11 mouse cellular contexts compared by ENCODE assay signal in the genomic region with DNA sequence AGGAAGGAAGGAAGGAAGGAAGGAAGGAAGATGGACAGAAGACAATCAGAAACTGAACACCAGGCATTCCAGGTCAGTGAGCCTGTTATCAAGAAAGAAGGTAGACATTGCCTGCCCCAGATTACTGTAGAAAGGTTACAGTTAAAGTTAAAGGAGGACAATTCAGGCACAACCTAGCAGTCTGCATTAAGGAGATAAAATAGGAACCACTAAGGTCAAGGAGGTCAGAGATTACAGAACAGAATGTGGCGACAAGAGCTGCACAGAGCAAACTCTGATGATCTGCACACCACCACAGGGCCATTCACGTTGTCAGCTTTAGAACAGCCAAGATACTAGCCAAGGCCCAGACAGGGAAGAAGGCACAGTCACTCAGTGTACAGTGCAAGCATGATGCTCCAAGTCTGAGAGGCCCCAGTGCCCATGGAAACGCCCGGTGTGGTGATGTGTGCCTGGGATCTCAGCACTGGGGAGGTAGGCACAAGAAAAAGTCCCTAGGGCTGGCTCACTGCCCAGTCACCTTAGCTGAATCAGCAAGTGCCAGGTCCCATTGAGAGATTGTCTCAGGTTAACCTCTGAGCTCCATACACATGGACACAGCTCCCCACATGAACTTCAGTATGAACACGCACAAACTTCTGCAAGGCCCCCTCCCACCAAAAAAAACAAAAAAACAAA. TPM values are rescaled to one million over a fixed set of nuclear protein-coding genes. Genes with fewer than 3 reads are reported as not detected.
DNase-seq lines count a peak whose midpoint lies in the region; ATAC-seq lines count a peak whose summit lies in the region.
"Had no signal": no experiment of that assay in that cellular context is flagged by ENCODE, and none has a peak within 500 bp of the region (broad histone marks: within the 10 kb centered on the region; RNA-seq: fewer than 3 reads in every experiment).

No protein-coding gene starts in this region.

- H3K9ac ChIP-seq in liver, embryonic 13.5 days, result no peak overlapping the region
- H3K9ac ChIP-seq in hindbrain, embryonic 16.5 days (ENCODE audit: low read depth, low read length), result no peak overlapping the region
- H3K9ac ChIP-seq: heart, embryonic 13.5 days; lung, embryonic 15.5 days had no signal

- no peak overlapping the region for H3K4me2 ChIP-seq in liver, embryonic 13.5 days
- H3K4me2 ChIP-seq in hindbrain, embryonic 16.5 days (ENCODE audit: low read length), result no peak overlapping the region
- H3K4me2 ChIP-seq: heart, embryonic 13.5 days; lung, embryonic 15.5 days had no signal

- no peak overlapping the region for H3K4me3 ChIP-seq in liver, embryonic 13.5 days (replicated peaks)
- no peak overlapping the region for H3K4me3 ChIP-seq in hindbrain, embryonic 16.5 days (ENCODE audit: low read length)
- no peak overlapping the region for H3K4me3 ChIP-seq in limb, embryonic 10.5 days
- H3K4me3 ChIP-seq: heart, embryonic 13.5 days; lung, embryonic 15.5 days had no signal

- WGBS in liver, embryonic 13.5 days (ENCODE audit: insufficient replicate concordance), result 54% methylated on average over 5 of the region's 5 CpGs
- 92% methylated on average over 5 of the region's 5 CpGs for WGBS in hindbrain, embryonic 16.5 days
- WGBS in limb, embryonic 10.5 days, result 91% methylated on average over 5 of the region's 5 CpGs

- H3K27ac ChIP-seq in liver, embryonic 13.5 days, result no peak overlapping the region; the same call in 1 of the 2 replicates
- H3K27ac ChIP-seq in hindbrain, embryonic 16.5 days (ENCODE audit: low read depth, low read length), result no peak overlapping the region
- H3K27ac ChIP-seq in limb, embryonic 10.5 days, result no peak overlapping the region
- H3K27ac ChIP-seq: heart, embryonic 13.5 days; lung, embryonic 15.5 days had no signal

- peaks cover 35% of the 10 kb centered on the region for H3K36me3 ChIP-seq in liver, embryonic 13.5 days
- peaks cover 5% of the 10 kb centered on the region; the same call in 1 of the 2 replicates for H3K36me3 ChIP-seq in hindbrain, embryonic 16.5 days (ENCODE audit: control insufficient read depth, insufficient read depth, low read length)
- peaks cover 74% of the 10 kb centered on the region for H3K36me3 ChIP-seq in limb, embryonic 10.5 days

- peak; percentile 83 for ATAC-seq in common myeloid progenitor, adult 5-6 weeks (replicated peaks; ENCODE audit: low read depth, poor library complexity, severe bottlenecking)
- ATAC-seq in liver, embryonic 13.5 days (ENCODE audit: low read depth), result peak; percentile 93
- ATAC-seq in hindbrain, embryonic 16.5 days, result no peak
- ATAC-seq: forebrain, embryonic 16.5 days had no signal

- no peaks in the 10 kb centered on the region for H3K9me3 ChIP-seq in liver, embryonic 13.5 days (replicated peaks)
- no peaks in the 10 kb centered on the region for H3K9me3 ChIP-seq in hindbrain, embryonic 16.5 days (ENCODE audit: control insufficient read depth, low read length)
- no peaks in the 10 kb centered on the region for H3K9me3 ChIP-seq in limb, embryonic 10.5 days (replicated peaks)
- H3K9me3 ChIP-seq: heart, embryonic 13.5 days; lung, embryonic 15.5 days had no signal

- peak; percentile 7 for DNase-seq in gastrocnemius, postnatal 25 days
- DNase-seq in gastrocnemius, postnatal 4 days (ENCODE audit: low spot score in 2 of 2), result no peak
- peak; percentile 17 for DNase-seq in 416B (ENCODE audit: low read depth)
- peak; percentile 41 for DNase-seq in liver, embryonic 13.5 days
- no peak for DNase-seq in lung, postnatal 36 days
- DNase-seq in limb, embryonic 10.5 days (ENCODE audit: low spot score), result no peak

- H3K4me1 ChIP-seq in liver, embryonic 13.5 days (replicated peaks), result peaks cover 11% of the 10 kb centered on the region
- H3K4me1 ChIP-seq in hindbrain, embryonic 16.5 days (ENCODE audit: control insufficient read depth, insufficient read depth, low read depth, low read length), result no peaks in the 10 kb centered on the region
- no peaks in the 10 kb centered on the region for H3K4me1 ChIP-seq in limb, embryonic 10.5 days
- H3K4me1 ChIP-seq: lung, embryonic 15.5 days had no signal

- H3K27me3 ChIP-seq in liver, embryonic 13.5 days, result no peaks in the 10 kb centered on the region
- no peaks in the 10 kb centered on the region for H3K27me3 ChIP-seq in hindbrain, embryonic 16.5 days (replicated peaks; ENCODE audit: control insufficient read depth, insufficient read depth, low read length)
- H3K27me3 ChIP-seq in limb, embryonic 10.5 days (ENCODE audit: low read depth, poor library complexity, severe bottlenecking), result no peaks in the 10 kb centered on the region
- H3K27me3 ChIP-seq: heart, embryonic 13.5 days; lung, embryonic 15.5 days had no signal

RNA-seq across cellular contexts. Expression of gene Srek1, which starts 38.9 kb away (rescaled TPM):
- 10 to 100 TPM; 18.3 to 19.2 TPM for total RNA-seq in gastrocnemius, postnatal 25 days (2021)
- 10 to 100 TPM; 46.9 to 64.2 TPM for total RNA-seq in gastrocnemius, postnatal 4 days (2021)
- total RNA-seq in common myeloid progenitor, adult 5-6 weeks (2017), result 105 and 125 TPM in 2 replicates
- 29.2 and 37.8 TPM in 2 replicates for polyA plus RNA-seq in liver, embryonic 13.5 days (2015; fragmentation: Nextera tagmentation; extraction: Ambion mirVana)
- 53.8 and 61.1 TPM in 2 replicates for polyA plus RNA-seq in hindbrain, embryonic 16.5 days (2015; fragmentation: Nextera tagmentation; extraction: Ambion mirVana)
- polyA plus RNA-seq in limb, embryonic 10.5 days (2016; fragmentation: Nextera tagmentation; extraction: Ambion mirVana), result 84.4 and 91.3 TPM in 2 replicates

Comparison
In these comparisons a context has a peak if more than half of its experiments do, and no peak if none do; other contexts are left out.
1. DNase-seq: peak in gastrocnemius, postnatal 25 days (single experiment), 416B (single experiment) and liver, embryonic 13.5 days (single experiment); none in gastrocnemius, postnatal 4 days (0 of 2), lung, postnatal 36 days (single experiment) and limb, embryonic 10.5 days (single experiment).